Mouse (Mus musculus): ENCODE data around the gene Ccdc96. TPM values are rescaled to one million over a fixed set of nuclear protein-coding genes. Genes with fewer than 3 reads are reported as not detected.

Gene Ccdc96
- polyA plus RNA-seq, 1 experiment = 0.42 TPM

DNA sequence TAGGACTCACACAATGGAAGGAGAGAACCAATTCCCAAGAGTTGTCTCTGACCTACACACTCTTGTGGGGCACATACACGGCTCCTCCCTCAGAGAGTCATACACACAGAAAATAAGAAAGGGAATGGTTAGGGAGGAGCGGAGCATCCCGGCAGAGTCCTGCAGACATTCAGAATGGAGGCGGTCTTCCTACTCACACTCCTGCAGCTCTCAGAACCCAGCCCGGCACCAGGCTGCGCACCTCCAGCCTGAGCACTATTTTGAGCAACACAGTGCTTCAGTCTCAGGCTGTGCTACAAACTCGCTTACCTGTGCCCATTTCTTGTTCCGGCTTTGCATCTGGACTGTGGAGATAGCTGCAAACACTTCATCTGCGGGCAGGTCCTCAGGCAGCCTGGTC lies 10.3 kb downstream of the Ccdc96 start:
- WGBS = 93% methylated on average over 9 of the region's 9 CpGs
- no peak overlapping the region for H3K27ac ChIP-seq (ENCODE audit: control insufficient read depth, insufficient read depth, low read depth, low read length, poor library complexity)
- TF ChIP-seq POLR2A (IDR thresholded peaks at IDR 0.05; ENCODE audit: borderline replicate concordance, control insufficient read depth, low read depth, low read length) (no peak), CTCF (IDR thresholded peaks at IDR 0.05; ENCODE audit: control insufficient read depth, insufficient read depth, low read length) (no peak)

DNA sequence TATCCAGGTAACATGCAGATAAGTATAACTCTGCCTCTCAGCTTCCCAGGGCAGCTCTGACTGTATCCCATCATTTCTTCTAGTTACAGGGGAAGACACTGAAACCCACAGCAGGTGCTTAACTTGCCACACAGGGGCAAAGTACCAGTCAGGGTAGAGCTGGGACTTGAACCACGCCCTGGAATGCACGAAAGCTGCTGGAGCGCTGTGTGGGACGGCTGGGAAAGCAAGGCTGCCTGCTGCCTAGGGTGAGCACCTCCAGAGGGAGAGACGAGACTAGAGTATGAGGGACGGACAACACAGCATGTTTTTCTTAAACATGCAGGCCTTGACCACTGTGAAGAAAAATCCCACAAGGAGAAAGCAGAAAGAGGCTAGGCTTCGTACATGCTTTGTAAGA lies 20.8 kb downstream of the Ccdc96 start:
- no peak for TF ChIP-seq POLR2A (IDR thresholded peaks at IDR 0.05; ENCODE audit: borderline replicate concordance, control insufficient read depth, low read depth, low read length)
- TF ChIP-seq CTCF (IDR thresholded peaks at IDR 0.05; ENCODE audit: control insufficient read depth, insufficient read depth, low read length) = no peak
- Histone ChIP-seq H3K4me3 (replicated peaks; ENCODE audit: control insufficient read depth, low read depth, low read length) (no peak overlapping the region), H3K4me1 (ENCODE audit: control insufficient read depth, insufficient read depth, low read length) (no peaks in the 10 kb centered on the region), H3K27ac (ENCODE audit: control insufficient read depth, insufficient read depth, low read depth, low read length, poor library complexity) (no peak overlapping the region)
- WGBS = 92% methylated on average over 7 of the region's 7 CpGs

More for the DNA sequence above, 10.3 kb downstream of the Ccdc96 start:
- Histone ChIP-seq H3K4me1 (ENCODE audit: control insufficient read depth, insufficient read depth, low read length) (no peaks in the 10 kb centered on the region), H3K4me3 (replicated peaks; ENCODE audit: control insufficient read depth, low read depth, low read length) (no peak overlapping the region)

DNA sequence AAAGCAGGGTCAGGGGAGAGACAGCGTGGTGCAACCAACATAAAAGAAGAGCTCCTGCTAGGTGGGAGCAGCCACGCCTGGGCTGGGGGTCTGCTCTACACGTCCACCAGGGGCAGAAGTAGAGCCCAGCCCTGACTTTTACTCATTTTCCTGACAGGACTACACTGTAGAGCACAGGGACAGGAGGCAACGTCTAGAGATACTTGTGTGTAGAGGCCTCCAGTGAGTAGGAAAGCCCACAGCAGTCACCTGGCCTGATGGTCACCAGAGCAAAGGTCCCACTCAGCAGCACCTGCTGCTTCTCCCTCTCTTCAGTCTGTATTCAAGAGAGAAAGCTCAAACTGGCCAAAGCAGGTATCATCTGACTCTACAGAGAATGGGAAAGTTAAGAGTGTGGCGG lies 21.3 kb downstream of the Ccdc96 start:
- no peaks in the 10 kb centered on the region for H3K4me1 ChIP-seq (ENCODE audit: control insufficient read depth, insufficient read depth, low read length)
- no peak overlapping the region for H3K4me3 ChIP-seq (replicated peaks; ENCODE audit: control insufficient read depth, low read depth, low read length)
- TF ChIP-seq POLR2A (IDR thresholded peaks at IDR 0.05; ENCODE audit: borderline replicate concordance, control insufficient read depth, low read depth, low read length) (no peak), CTCF (IDR thresholded peaks at IDR 0.05; ENCODE audit: control insufficient read depth, insufficient read depth, low read length) (no peak)
- 84% methylated on average over 5 of the region's 5 CpGs for WGBS
- H3K27ac ChIP-seq (ENCODE audit: control insufficient read depth, insufficient read depth, low read depth, low read length, poor library complexity) = no peak overlapping the region

DNA sequence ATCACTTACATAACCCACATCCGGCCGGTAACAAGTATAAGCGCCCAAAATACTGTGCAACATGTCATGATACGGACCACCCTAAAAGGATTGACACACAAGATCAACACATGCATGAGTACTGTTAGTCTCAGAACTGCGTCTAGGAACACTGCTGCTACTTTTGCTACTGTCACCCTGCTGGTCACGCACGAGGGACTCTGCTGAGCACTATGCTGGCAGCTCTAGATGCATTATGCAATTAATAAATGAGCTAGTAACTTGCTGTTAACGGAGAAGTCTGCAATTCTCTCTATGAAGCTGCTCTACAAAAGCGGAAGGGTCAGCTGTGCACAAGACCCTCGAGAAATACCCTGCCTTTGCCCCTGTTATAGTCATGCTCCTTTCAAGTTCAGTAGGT lies 24.0 kb downstream of the Ccdc96 start:
- TF ChIP-seq POLR2A (IDR thresholded peaks at IDR 0.05; ENCODE audit: borderline replicate concordance, control insufficient read depth, low read depth, low read length) = no peak
- no peak for TF ChIP-seq CTCF (IDR thresholded peaks at IDR 0.05; ENCODE audit: control insufficient read depth, insufficient read depth, low read length)
- Histone ChIP-seq H3K4me3 (replicated peaks; ENCODE audit: control insufficient read depth, low read depth, low read length) (no peak overlapping the region), H3K4me1 (ENCODE audit: control insufficient read depth, insufficient read depth, low read length) (no peaks in the 10 kb centered on the region), H3K27ac (ENCODE audit: control insufficient read depth, insufficient read depth, low read depth, low read length, poor library complexity) (no peak overlapping the region)
- 87% methylated on average over 10 of the region's 10 CpGs for WGBS

DNA sequence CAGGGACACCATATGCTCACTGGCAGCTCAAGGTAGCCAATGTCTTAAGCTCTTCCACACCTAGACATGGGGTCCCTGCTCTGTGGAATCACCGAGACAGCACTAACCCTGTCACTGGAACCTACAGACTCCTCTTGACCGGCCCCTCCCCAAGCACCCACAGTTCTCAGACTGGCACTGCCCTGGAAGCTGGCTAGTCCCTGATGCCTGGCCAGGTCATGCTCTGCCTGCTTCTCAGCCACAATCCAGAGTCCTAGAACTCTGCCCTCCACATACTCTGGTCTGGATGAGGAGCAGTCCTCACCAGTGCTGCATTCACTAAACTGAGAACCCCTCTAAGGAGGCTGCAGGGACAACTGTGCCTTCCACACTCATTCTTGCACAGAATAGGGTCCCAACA lies 26.6 kb downstream of the Ccdc96 start:
- Histone ChIP-seq H3K4me3 (replicated peaks; ENCODE audit: control insufficient read depth, low read depth, low read length) (no peak overlapping the region), H3K4me1 (ENCODE audit: control insufficient read depth, insufficient read depth, low read length) (no peaks in the 10 kb centered on the region), H3K27ac (ENCODE audit: control insufficient read depth, insufficient read depth, low read depth, low read length, poor library complexity) (no peak overlapping the region)
- WGBS = 90% methylated on average over 2 of the region's 2 CpGs
- TF ChIP-seq CTCF (IDR thresholded peaks at IDR 0.05; ENCODE audit: control insufficient read depth, insufficient read depth, low read length) (no peak), POLR2A (IDR thresholded peaks at IDR 0.05; ENCODE audit: borderline replicate concordance, control insufficient read depth, low read depth, low read length) (no peak)

DNA sequence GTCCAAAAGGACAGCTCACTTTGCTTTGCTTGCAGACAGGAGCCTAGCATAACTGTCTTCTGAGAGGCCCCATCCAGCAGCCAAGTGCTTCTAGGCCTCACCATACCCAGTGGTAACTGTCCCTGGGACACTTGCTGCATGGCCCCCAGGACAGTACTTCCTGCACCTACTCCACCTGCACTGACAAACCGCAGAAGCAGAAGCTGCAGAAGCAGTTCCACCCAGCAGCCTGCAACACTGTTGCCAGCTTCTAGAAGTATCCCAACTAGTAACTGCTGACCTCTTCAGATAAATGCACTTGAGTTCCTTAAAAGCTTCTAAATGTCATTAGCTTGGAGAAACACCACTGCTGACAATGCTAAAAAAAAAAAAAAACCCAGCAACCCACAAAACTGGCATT lies 30.7 kb downstream of the Ccdc96 start:
- Histone ChIP-seq H3K4me3 (replicated peaks; ENCODE audit: control insufficient read depth, low read depth, low read length) (no peak overlapping the region), H3K27ac (ENCODE audit: control insufficient read depth, insufficient read depth, low read depth, low read length, poor library complexity) (no peak overlapping the region), H3K4me1 (ENCODE audit: control insufficient read depth, insufficient read depth, low read length) (no peaks in the 10 kb centered on the region)
- 77% methylated on average over 1 of the region's 1 CpGs for WGBS
- TF ChIP-seq CTCF (IDR thresholded peaks at IDR 0.05; ENCODE audit: control insufficient read depth, insufficient read depth, low read length) = no peak
- no peak for TF ChIP-seq POLR2A (IDR thresholded peaks at IDR 0.05; ENCODE audit: borderline replicate concordance, control insufficient read depth, low read depth, low read length)

DNA sequence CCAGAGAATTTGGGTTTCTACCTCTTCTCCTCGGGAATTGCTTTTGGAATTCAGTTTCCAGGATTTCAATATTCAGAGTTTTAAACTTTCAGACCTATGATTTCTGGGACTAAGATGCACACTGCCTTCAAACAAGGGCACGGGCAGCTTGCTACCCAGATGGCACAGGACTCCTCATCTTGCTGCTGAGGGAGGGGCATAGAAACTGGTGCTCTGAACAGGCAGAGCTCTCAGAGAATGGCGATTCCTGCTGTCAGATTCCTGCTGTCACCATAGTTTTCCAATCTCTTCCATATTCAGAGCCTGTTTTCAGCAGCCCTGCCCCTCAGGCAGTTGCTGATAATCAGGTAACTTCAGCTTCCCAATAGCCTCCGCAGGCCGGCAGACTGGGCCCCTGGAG lies 31.2 kb downstream of the Ccdc96 start:
- H3K27ac ChIP-seq (ENCODE audit: control insufficient read depth, insufficient read depth, low read depth, low read length, poor library complexity) = no peak overlapping the region
- WGBS = 84% methylated on average over 5 of the region's 5 CpGs
- H3K4me1 ChIP-seq (ENCODE audit: control insufficient read depth, insufficient read depth, low read length) = no peaks in the 10 kb centered on the region
- H3K4me3 ChIP-seq (replicated peaks; ENCODE audit: control insufficient read depth, low read depth, low read length) = no peak overlapping the region
- TF ChIP-seq POLR2A (IDR thresholded peaks at IDR 0.05; ENCODE audit: borderline replicate concordance, control insufficient read depth, low read depth, low read length) = no peak
- TF ChIP-seq CTCF (IDR thresholded peaks at IDR 0.05; ENCODE audit: control insufficient read depth, insufficient read depth, low read length) = no peak

DNA sequence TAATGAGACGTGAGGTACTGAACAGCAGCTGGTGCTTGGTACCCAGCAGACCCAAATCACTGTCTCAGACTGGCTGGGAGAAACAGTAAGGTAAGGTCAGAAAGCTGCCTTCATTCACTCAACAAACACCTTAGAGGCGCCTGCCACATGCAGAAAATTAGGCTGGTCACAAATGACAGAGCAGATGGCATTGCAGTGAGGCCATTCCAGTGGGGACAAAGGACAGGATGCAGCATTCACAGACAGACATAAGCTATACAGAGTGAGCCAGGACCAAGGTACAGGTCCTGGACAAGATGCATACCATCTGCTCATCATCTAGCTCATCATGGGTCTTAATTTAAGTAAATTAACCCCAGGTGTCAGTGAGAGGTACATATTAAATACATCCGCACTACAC lies 33.2 kb downstream of the Ccdc96 start:
- WGBS = 84% methylated on average over 3 of the region's 3 CpGs
- Histone ChIP-seq H3K4me3 (replicated peaks; ENCODE audit: control insufficient read depth, low read depth, low read length) (no peak overlapping the region), H3K27ac (ENCODE audit: control insufficient read depth, insufficient read depth, low read depth, low read length, poor library complexity) (no peak overlapping the region), H3K4me1 (ENCODE audit: control insufficient read depth, insufficient read depth, low read length) (no peaks in the 10 kb centered on the region)
- TF ChIP-seq POLR2A (IDR thresholded peaks at IDR 0.05; ENCODE audit: borderline replicate concordance, control insufficient read depth, low read depth, low read length) = no peak

DNA sequence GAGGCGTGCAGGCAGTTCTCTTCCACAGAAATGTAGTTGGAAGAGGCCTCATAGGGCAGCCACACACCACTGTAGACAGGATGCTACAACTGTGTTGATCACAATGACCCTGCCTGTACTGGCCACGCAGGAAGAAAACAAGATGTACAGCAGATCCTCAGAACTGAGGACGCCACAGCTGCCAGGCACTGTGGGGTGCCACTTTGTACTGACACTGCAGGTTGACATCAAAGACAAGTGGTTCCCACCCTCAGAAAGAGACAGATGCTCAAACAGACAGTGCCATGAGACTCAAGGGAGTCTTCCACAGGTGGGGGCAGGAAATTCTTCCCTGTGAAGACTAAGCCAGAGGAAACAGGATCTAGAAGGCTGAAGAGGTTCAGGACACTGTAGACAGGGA lies 35.4 kb downstream of the Ccdc96 start:
- whole genome bisulfite sequencing = 89% methylated on average over 3 of the region's 3 CpGs
- H3K4me3 ChIP-seq (replicated peaks; ENCODE audit: control insufficient read depth, low read depth, low read length) = no peak overlapping the region
- no peak for TF ChIP-seq POLR2A (IDR thresholded peaks at IDR 0.05; ENCODE audit: borderline replicate concordance, control insufficient read depth, low read depth, low read length)
- TF ChIP-seq CTCF (IDR thresholded peaks at IDR 0.05; ENCODE audit: control insufficient read depth, insufficient read depth, low read length) = no peak
- no peaks in the 10 kb centered on the region for H3K4me1 ChIP-seq (ENCODE audit: control insufficient read depth, insufficient read depth, low read length)
- H3K27ac ChIP-seq (ENCODE audit: control insufficient read depth, insufficient read depth, low read depth, low read length, poor library complexity) = no peak overlapping the region

Data from bone marrow, adult 2 months (tissue).